8 mouse cellular contexts compared by ENCODE assay signal in the genomic region with DNA sequence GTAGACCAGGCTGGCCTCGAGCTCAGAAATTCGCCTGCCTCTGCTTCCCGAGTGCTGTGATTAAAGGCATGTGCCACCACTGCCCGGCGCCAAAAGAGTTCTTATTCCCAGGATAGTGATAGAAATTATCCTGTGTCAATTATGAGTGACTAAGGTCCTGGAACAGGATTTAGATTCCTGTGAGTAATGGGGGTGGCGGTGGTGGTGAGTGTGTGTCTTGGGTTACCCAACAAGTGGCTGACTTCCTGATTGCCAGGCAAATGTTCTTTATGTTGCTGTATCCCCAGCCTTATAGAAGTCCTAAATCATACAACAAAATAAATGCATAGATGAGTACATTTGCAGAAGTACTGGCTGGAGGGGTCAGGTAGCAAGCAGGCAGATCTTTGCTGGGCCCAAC. TPM values are rescaled to one million over a fixed set of nuclear protein-coding genes. Genes with fewer than 3 reads are reported as not detected.
DNase-seq lines count a peak whose midpoint lies in the region; ATAC-seq and TF ChIP-seq lines count a peak whose summit lies in the region.

No protein-coding gene starts in this region.

- H3K4me3 ChIP-seq in cerebellum, adult 2 months (replicated peaks; ENCODE audit: insufficient read depth, low read depth, low read length) = no peak overlapping the region
- H3K4me3 ChIP-seq in forebrain, embryonic 13.5 days = peak overlapping the region; percentile 96
- H3K4me3 ChIP-seq in liver, embryonic 14.5 days (ENCODE audit: insufficient read depth in 1 of 2, low read depth in 2 of 2, low read length in 2 of 2) = peak overlapping the region; percentile 84 to 98

- no peak for TF ChIP-seq CTCF in cerebellum, adult 2 months (IDR thresholded peaks at IDR 0.05; ENCODE audit: borderline replicate concordance, insufficient read depth, low read depth, low read length)
- no peak for TF ChIP-seq CTCF in liver, embryonic 14.5 days (IDR thresholded peaks at IDR 0.05; ENCODE audit: low read depth)

- peak overlapping the region; percentile 87 for H3K4me2 ChIP-seq in forebrain, embryonic 13.5 days
- peak overlapping the region; percentile 87 for H3K4me2 ChIP-seq in liver, embryonic 14.5 days (ENCODE audit: low read depth)

- H3K27ac ChIP-seq in cerebellum, adult 2 months (ENCODE audit: insufficient read depth, low read length) = no peak overlapping the region
- H3K27ac ChIP-seq in forebrain, embryonic 13.5 days = no peak overlapping the region
- H3K27ac ChIP-seq in liver, embryonic 14.5 days = no peak overlapping the region

- no peaks in the 10 kb centered on the region for H3K27me3 ChIP-seq in cerebellum, adult 2 months (ENCODE audit: control insufficient read depth, insufficient read depth, low read length)
- no peaks in the 10 kb centered on the region for H3K27me3 ChIP-seq in forebrain, embryonic 13.5 days
- no peaks in the 10 kb centered on the region for H3K27me3 ChIP-seq in liver, embryonic 14.5 days (ENCODE audit: control insufficient read depth, insufficient read depth, low read length)

- H3K9me3 ChIP-seq in forebrain, embryonic 13.5 days (replicated peaks) = no peaks in the 10 kb centered on the region
- no peaks in the 10 kb centered on the region for H3K9me3 ChIP-seq in liver, embryonic 14.5 days (ENCODE audit: control insufficient read depth, low read length)

- ATAC-seq in forebrain, embryonic 13.5 days = no peak
- ATAC-seq in liver, embryonic 14.5 days (ENCODE audit: insufficient read depth) = no peak

- TF ChIP-seq EP300 in liver, embryonic 14.5 days (IDR thresholded peaks at IDR 0.05; ENCODE audit: low read depth) = no peak

- 0 out of 2 replicates have a peak overlapping the region, but pooled peaks have one; percentile 5 for H3K9ac ChIP-seq in forebrain, embryonic 13.5 days
- 0 out of 2 replicates have a peak overlapping the region, but pooled peaks have one; percentile 84 for H3K9ac ChIP-seq in liver, embryonic 14.5 days (replicated peaks)

- peaks cover 5% of the 10 kb centered on the region; the same call in 1 of the 2 replicates for H3K36me3 ChIP-seq in forebrain, embryonic 13.5 days (ENCODE audit: poor library complexity, severe bottlenecking)
- H3K36me3 ChIP-seq in liver, embryonic 14.5 days (replicated peaks; ENCODE audit: control insufficient read depth, insufficient read depth, low read depth) = no peaks in the 10 kb centered on the region

- no peak for TF ChIP-seq POLR2A in cerebellum, adult 2 months (IDR thresholded peaks at IDR 0.05; ENCODE audit: borderline replicate concordance, insufficient read depth, low read length)

- peak; percentile 7 to 12 for DNase-seq in cerebellum, adult 2 months
- DNase-seq in cerebellum, adult 11-12 months = no peak
- peak; percentile 66 for DNase-seq in 3T3-L1 (ENCODE audit: low read depth, low spot score)
- DNase-seq in liver, embryonic 14.5 days (ENCODE audit: low read depth in 3 of 3, low spot score in 3 of 3) = no peak
- no peak for DNase-seq in thymus, adult 18-20 months
- DNase-seq in embryo, embryonic 10 days (ENCODE audit: low spot score) = no peak
- DNase-seq in urinary bladder, postnatal 14 days (ENCODE audit: low spot score) = no peak

- 93% methylated on average over 6 of the region's 6 CpGs for WGBS in cerebellum, adult 2 months
- WGBS in forebrain, embryonic 13.5 days = 94% methylated on average over 6 of the region's 6 CpGs
- WGBS in liver, embryonic 14.5 days (ENCODE audit: insufficient replicate concordance) = 73% methylated on average over 6 of the region's 6 CpGs

- H3K4me1 ChIP-seq in cerebellum, adult 2 months (ENCODE audit: control insufficient read depth, insufficient read depth, low read length) = no peaks in the 10 kb centered on the region
- peaks cover 18% of the 10 kb centered on the region for H3K4me1 ChIP-seq in forebrain, embryonic 13.5 days
- peaks cover 16 to 18% of the 10 kb centered on the region in 2 experiments for H3K4me1 ChIP-seq in liver, embryonic 14.5 days (replicated peaks; ENCODE audit: control insufficient read depth in 2 of 2, insufficient read depth in 2 of 2, low read length in 1 of 2)

RNA-seq across cellular contexts. Expression of a gene that starts 1.6 kb away (rescaled TPM):
- polyA plus RNA-seq in cerebellum, adult 2 months (2012; rRNA removed) = 25.1 and 25.8 TPM in 2 replicates
- polyA plus RNA-seq in forebrain, embryonic 13.5 days (2015; fragmentation: Nextera tagmentation; extraction: Ambion mirVana) = 34.5 and 41.9 TPM in 2 replicates
- polyA plus RNA-seq in liver, embryonic 14.5 days (2012; rRNA removed) = 6.2 and 11.8 TPM in 2 replicates
- 14.5 and 16.4 TPM in 2 replicates for polyA plus RNA-seq in liver, embryonic 14.5 days (2014; fragmentation: Nextera tagmentation; extraction: Ambion mirVana)

RNA-seq across cellular contexts. Expression of a gene that starts 50.1 kb away (rescaled TPM):
- 0.51 and 0.89 TPM in 2 replicates for polyA plus RNA-seq in cerebellum, adult 2 months (2012; rRNA removed)
- 70.0 and 74.4 TPM in 2 replicates for polyA plus RNA-seq in forebrain, embryonic 13.5 days (2015; fragmentation: Nextera tagmentation; extraction: Ambion mirVana)
- 22.8 and 24.3 TPM in 2 replicates for polyA plus RNA-seq in liver, embryonic 14.5 days (2012; rRNA removed)
- 55.0 and 56.2 TPM in 2 replicates for polyA plus RNA-seq in liver, embryonic 14.5 days (2014; fragmentation: Nextera tagmentation; extraction: Ambion mirVana)

Comparison
In these comparisons a context has a peak if more than half of its experiments do, and no peak if none do; other contexts are left out.
1. DNase-seq: peak in cerebellum, adult 2 months (2 of 2) and 3T3-L1 (single experiment); none in cerebellum, adult 11-12 months (single experiment), liver, embryonic 14.5 days (0 of 3), thymus, adult 18-20 months (0 of 2), embryo, embryonic 10 days (single experiment) and urinary bladder, postnatal 14 days (single experiment).
2. RNA of a gene that starts 50.1 kb away (polyA plus RNA-seq): 70.0 to 74.4 TPM in forebrain, embryonic 13.5 days and 22.8 to 56.2 TPM in liver, embryonic 14.5 days; 0.51 to 0.89 TPM in cerebellum, adult 2 months; every median in the first group is over 10 times any median in the second.